Mouse (Mus musculus) testis, adult 2 months (tissue): ENCODE measurements at regions not wholly inside any gene's neighbourhood (a gene's known extent, or its start where the extent isn't known, plus 50 kb on each side); places are given as distances from the start of the nearest gene placed in this dataset.

Experiments
- H3K27ac ChIP-seq: fragments of 200-500 bp; 2 replicates; pipeline ENCODE4 v1.5.1; 2012; ENCODE audit warnings: low read depth, low read length; ENCODE audit not compliant: control insufficient read depth, insufficient read depth
- H3K27me3 ChIP-seq: fragments of 200-500 bp; 2 replicates; pipeline ENCODE4 v1.6.1; 2012; ENCODE audit warnings: mild to moderate bottlenecking, low read length, moderate library complexity; ENCODE audit not compliant: control insufficient read depth, insufficient read depth
- H3K36me3 ChIP-seq: fragments of 200-500 bp; 2 replicates; pipeline ENCODE4 v1.6.1; 2012; ENCODE audit warnings: mild to moderate bottlenecking, low read length; ENCODE audit not compliant: control insufficient read depth, insufficient read depth
- H3K4me1 ChIP-seq: fragments of 200-500 bp; 2 replicates; pipeline ENCODE4 v1.6.1; 2012; ENCODE audit warnings: low read length; ENCODE audit not compliant: control insufficient read depth, insufficient read depth
- H3K4me3 ChIP-seq: fragments of 200-500 bp; 2 replicates; pipeline ENCODE4 v1.5.1; 2012; ENCODE audit warnings: low read depth, mild to moderate bottlenecking, low read length, moderate library complexity, mixed read lengths; ENCODE audit not compliant: control insufficient read depth
- CTCF ChIP-seq: fragments of 200-500 bp; IDR thresholded peaks from 2 replicates; pipeline ENCODE4 v1.5.1; 2012; ENCODE audit warnings: low read depth, mild to moderate bottlenecking, inconsistent platforms, low read length, moderate library complexity; ENCODE audit not compliant: control insufficient read depth, insufficient read depth, insufficient replicate concordance
- POLR2A ChIP-seq: fragments of 200-500 bp; IDR thresholded peaks from 2 replicates; pipeline ENCODE4 v1.6.1; 2012; ENCODE audit warnings: low read depth, mild to moderate bottlenecking, inconsistent platforms, low read length, moderate library complexity; ENCODE audit not compliant: control insufficient read depth

GRCm38 (mm10) chr13:81937061-81937460, 154.2 kb downstream of the Cetn3 start:
- Histone ChIP-seq H3K36me3 (no peaks in the 10 kb centered on the region), H3K4me1 (no peaks in the 10 kb centered on the region), H3K27ac (no peak overlapping the region), H3K27me3 (no peaks in the 10 kb centered on the region), H3K4me3 (no peak overlapping the region)
- no peak for TF ChIP-seq POLR2A
- no peak for TF ChIP-seq CTCF

DNA sequence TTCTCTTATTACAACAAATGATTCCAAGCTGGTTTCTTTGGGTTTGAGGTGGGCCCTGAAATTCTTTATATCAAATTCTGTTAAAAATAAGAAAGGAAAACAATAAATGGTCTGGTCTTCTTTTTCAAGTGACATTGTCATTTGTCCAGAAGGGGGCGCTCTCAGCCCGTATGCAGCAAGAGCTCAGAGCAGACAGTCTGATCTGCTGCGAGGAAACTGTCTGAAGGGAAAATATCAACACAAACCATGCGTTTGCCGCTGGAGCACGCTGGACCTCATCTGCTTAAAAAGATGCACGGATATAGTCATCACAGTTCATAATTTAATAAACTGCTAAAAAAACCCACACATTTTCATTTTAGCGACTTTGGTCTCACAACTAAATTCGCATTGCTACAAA, 161.2 kb downstream of the Cetn3 start:
- no peak overlapping the region for H3K27ac ChIP-seq
- no peaks in the 10 kb centered on the region for H3K36me3 ChIP-seq
- TF ChIP-seq CTCF (peak; percentile 81; the same call in 1 of the 2 replicates), POLR2A (no peak)
- H3K4me3 ChIP-seq: no peak overlapping the region; the same call in 1 of the 2 replicates
- no peaks in the 10 kb centered on the region for H3K4me1 ChIP-seq
- no peaks in the 10 kb centered on the region for H3K27me3 ChIP-seq

GRCm38 (mm10) chr13:81944469-81944868, 161.6 kb downstream of the Cetn3 start:
- Histone ChIP-seq H3K27me3 (no peaks in the 10 kb centered on the region), H3K27ac (no peak overlapping the region), H3K4me3 (no peak overlapping the region), H3K4me1 (no peaks in the 10 kb centered on the region), H3K36me3 (no peaks in the 10 kb centered on the region)
- no peak for TF ChIP-seq CTCF
- no peak for TF ChIP-seq POLR2A

DNA sequence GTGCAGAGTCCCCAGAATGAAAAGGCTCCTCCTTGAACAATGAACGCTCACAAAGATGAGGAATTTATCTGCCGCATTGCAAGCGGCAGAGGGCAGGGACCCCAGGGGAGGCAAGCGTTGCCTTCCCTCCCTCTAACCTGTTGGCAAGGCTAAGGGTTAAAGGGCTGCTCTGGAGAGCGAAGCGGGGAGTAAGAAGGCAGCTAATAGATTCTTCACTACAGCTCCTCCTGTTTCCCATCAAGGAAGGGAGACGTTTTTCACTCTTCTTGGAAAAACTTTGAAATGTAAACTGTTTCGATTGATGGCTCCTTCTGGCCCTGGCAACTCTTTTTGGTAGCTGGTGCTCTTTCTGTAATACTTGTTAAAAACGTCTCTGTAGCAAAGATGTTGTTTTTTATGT, 162.9 kb downstream of the Cetn3 start:
- Histone ChIP-seq H3K27me3 (no peaks in the 10 kb centered on the region), H3K4me3 (no peak overlapping the region), H3K36me3 (no peaks in the 10 kb centered on the region), H3K27ac (no peak overlapping the region), H3K4me1 (no peaks in the 10 kb centered on the region)
- TF ChIP-seq POLR2A (no peak), CTCF (no peak)

- Histone ChIP-seq H3K4me3 (no peak overlapping the region), H3K27ac (no peak overlapping the region), H3K4me1 (no peaks in the 10 kb centered on the region), H3K36me3 (no peaks in the 10 kb centered on the region), H3K27me3 (no peaks in the 10 kb centered on the region)
- TF ChIP-seq CTCF: no peak
- no peak for TF ChIP-seq POLR2A
These were observed 182.6 kb downstream of the Cetn3 start for GRCm38 (mm10) chr13:81965431-81965830.

- H3K4me1 ChIP-seq: no peaks in the 10 kb centered on the region
- H3K4me3 ChIP-seq: no peak overlapping the region
- TF ChIP-seq POLR2A (no peak), CTCF (no peak)
- no peaks in the 10 kb centered on the region for H3K27me3 ChIP-seq
- no peak overlapping the region for H3K27ac ChIP-seq
- H3K36me3 ChIP-seq: no peaks in the 10 kb centered on the region
These were observed 193.0 kb downstream of the Cetn3 start for GRCm38 (mm10) chr13:81975878-81976277.

GRCm38 (mm10) chr13:81978003-81978402, 195.1 kb downstream of the Cetn3 start:
- TF ChIP-seq POLR2A (no peak), CTCF (no peak)
- H3K27ac ChIP-seq: no peak overlapping the region
- no peaks in the 10 kb centered on the region for H3K27me3 ChIP-seq
- no peak overlapping the region for H3K4me3 ChIP-seq
- no peaks in the 10 kb centered on the region for H3K36me3 ChIP-seq
- H3K4me1 ChIP-seq: no peaks in the 10 kb centered on the region

DNA sequence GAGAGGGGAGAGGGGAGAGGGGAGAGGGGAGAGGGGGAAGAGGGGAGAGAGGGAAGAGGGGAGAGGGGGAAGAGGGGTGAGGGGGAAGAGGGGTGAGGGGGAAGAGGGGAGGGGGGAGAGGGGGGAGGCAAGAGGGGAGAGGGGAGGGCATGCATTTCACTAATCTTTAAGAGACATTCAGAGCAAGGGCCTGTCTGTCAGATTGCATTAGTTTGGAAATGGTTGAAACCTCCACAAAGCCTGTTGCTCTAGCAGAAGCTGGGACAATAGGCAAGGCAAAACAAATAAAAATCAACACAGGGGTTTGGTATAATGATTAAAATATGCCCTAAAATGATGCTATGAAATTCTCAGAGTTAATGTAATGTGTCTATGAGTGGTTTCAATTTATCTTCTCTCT, 196.4 kb downstream of the Cetn3 start:
- H3K4me3 ChIP-seq: no peak overlapping the region

More for the DNA sequence above, 196.4 kb downstream of the Cetn3 start:
- Histone ChIP-seq H3K4me1 (no peaks in the 10 kb centered on the region), H3K27me3 (no peaks in the 10 kb centered on the region), H3K36me3 (no peaks in the 10 kb centered on the region), H3K27ac (no peak overlapping the region)
- TF ChIP-seq CTCF: no peak
- no peak for TF ChIP-seq POLR2A
